Mouse (Mus musculus) inflammation-experienced regulatory T-cells, adult 6 months (primary cell): ENCODE measurements at regions not wholly inside any gene's neighbourhood (a gene's known extent, or its start where the extent isn't known, plus 50 kb on each side); places are given as distances from the start of the nearest gene placed in this dataset.
A peak's percentile ranks its signal among the peaks of the same experiment; 100 is the strongest.

Experiments used
- ATAC-seq: one replicate; pipeline ENCODE4 v1.8.0; 2017

GRCm38 (mm10) chr5:93328059-93328458 is 61.0 kb downstream of the Ccng2 start:
- peak; percentile 46 for ATAC-seq

- ATAC-seq: no peak
These were observed 63.8 kb downstream of the Ccng2 start for GRCm38 (mm10) chr5:93330851-93331250.

GRCm38 (mm10) chr5:93353101-93353500 is 86.0 kb downstream of the Ccng2 start:
- no peak for ATAC-seq
